Mouse (Mus musculus) MEL (cell line): ENCODE data around the gene Rnf208. TPM values are rescaled to one million over a fixed set of nuclear protein-coding genes. Genes with fewer than 3 reads are reported as not detected.

Experiments
- DNase-seq: peaks from one replicate; pipeline ENCODE4 v3.0.0; 2011; ENCODE audit warnings: low read depth, low spot score
- H3K27ac ChIP-seq: 2 replicates; pipeline ENCODE4 v1.5.1; 2012; ENCODE audit warnings: low read depth, mild to moderate bottlenecking, control low read depth, low read length, moderate library complexity; ENCODE audit not compliant: control insufficient read depth
- H3K27me3 ChIP-seq, 2 experiments: fragments of 150-350 bp in 1 of 2; sonication (generic) in 1 of 2; 2 replicates each; pipeline ENCODE4 v1.6.1; 2012; ENCODE audit warnings: low read length in 2 of 2, mild to moderate bottlenecking in 2 of 2, improper control_type of control experiment in 1 of 2, moderate library complexity in 1 of 2; ENCODE audit not compliant: insufficient read depth in 2 of 2, control insufficient read depth in 1 of 2
- H3K36me3 ChIP-seq, 2 experiments: 2 replicates each; pipeline ENCODE4 v1.6.1; 2012 to 2014; ENCODE audit warnings: low read length in 2 of 2, improper control_type of control experiment in 1 of 2, inconsistent platforms in 1 of 2, mild to moderate bottlenecking in 1 of 2; ENCODE audit not compliant: insufficient read depth in 2 of 2, control insufficient read depth in 1 of 2
- H3K4me1 ChIP-seq, 2 experiments: fragments of 150-350 bp in 1 of 2; sonication (generic) in 1 of 2; 2 replicates each; pipeline ENCODE4 v1.6.1; 2012; ENCODE audit warnings: low read length in 2 of 2, improper control_type of control experiment in 1 of 2, mild to moderate bottlenecking in 1 of 2; ENCODE audit not compliant: insufficient read depth in 2 of 2, control insufficient read depth in 1 of 2
- H3K4me3 ChIP-seq, 2 experiments: fragments of 150-350 bp in 1 of 2; sonication (generic) in 1 of 2; 2 replicates each; pipeline ENCODE4 v1.5.1; 2012; ENCODE audit warnings: low read depth in 2 of 2, low read length in 2 of 2, mild to moderate bottlenecking in 2 of 2, moderate library complexity in 2 of 2, control low read depth in 1 of 2, improper control_type of control experiment in 1 of 2; ENCODE audit not compliant: control insufficient read depth in 1 of 2, insufficient read depth in 1 of 2
- H3K79me2 ChIP-seq: 2 replicates; pipeline ENCODE4 v1.6.1; 2012; ENCODE audit warnings: mild to moderate bottlenecking, low read length, moderate library complexity; ENCODE audit not compliant: control insufficient read depth, poor library complexity, insufficient read depth
- H3K9ac ChIP-seq: 2 replicates; pipeline ENCODE4 v1.6.1; 2012; ENCODE audit warnings: low read depth, mild to moderate bottlenecking, control low read depth, low read length, moderate library complexity; ENCODE audit not compliant: control insufficient read depth, poor library complexity, severe bottlenecking
- H3K9me3 ChIP-seq: fragments of 150-350 bp; sonication (generic); replicated peaks from 2 replicates; pipeline ENCODE4 v1.6.1; 2012; ENCODE audit warnings: mild to moderate bottlenecking, low read length, improper control_type of control experiment, moderate library complexity; ENCODE audit not compliant: insufficient read depth
- BHLHE40 ChIP-seq: IDR thresholded peaks from 2 replicates; pipeline ENCODE4 v1.6.1; 2012; ENCODE audit warnings: low read depth, mild to moderate bottlenecking, inconsistent platforms, low read length, improper control_type of control experiment, borderline replicate concordance
- CHD2 ChIP-seq: IDR thresholded peaks from 2 replicates; pipeline ENCODE4 v1.6.1; 2011; ENCODE audit warnings: low read length, improper control_type of control experiment
- E2F4 ChIP-seq: IDR thresholded peaks from 2 replicates; pipeline ENCODE4 v1.6.1; 2011; ENCODE audit warnings: low read depth, low read length, improper control_type of control experiment, borderline replicate concordance
- ELF1 ChIP-seq: IDR thresholded peaks from 2 replicates; pipeline ENCODE4 v1.6.1; 2014; ENCODE audit warnings: low read depth, mild to moderate bottlenecking, inconsistent platforms, low read length, improper control_type of control experiment, moderate library complexity
- EP300 ChIP-seq, 2 experiments: IDR thresholded peaks; 2 replicates each; pipeline ENCODE4 v1.6.1; 2011; ENCODE audit warnings: improper control_type of control experiment in 2 of 2, low read length in 2 of 2, low read depth in 1 of 2, mild to moderate bottlenecking in 1 of 2
- ETS1 ChIP-seq: IDR thresholded peaks from 2 replicates; pipeline ENCODE4 v1.6.1; 2012; ENCODE audit warnings: low read depth, mild to moderate bottlenecking, inconsistent platforms, low read length, improper control_type of control experiment, moderate library complexity
- GABPA ChIP-seq: IDR thresholded peaks from 2 replicates; pipeline ENCODE4 v1.6.1; 2012; ENCODE audit warnings: low read depth, mild to moderate bottlenecking, inconsistent platforms, low read length, improper control_type of control experiment, moderate library complexity
- HCFC1 ChIP-seq: IDR thresholded peaks from 2 replicates; pipeline ENCODE4 v1.6.1; 2012; ENCODE audit warnings: low read depth, mild to moderate bottlenecking, inconsistent platforms, low read length, improper control_type of control experiment, moderate library complexity
- MAX ChIP-seq: IDR thresholded peaks from 2 replicates; pipeline ENCODE4 v1.6.1; 2011; ENCODE audit warnings: low read length, improper control_type of control experiment
- MEF2A ChIP-seq: IDR thresholded peaks from 2 replicates; pipeline ENCODE4 v1.6.1; 2014; ENCODE audit warnings: low read depth, mild to moderate bottlenecking, inconsistent platforms, low read length, improper control_type of control experiment; ENCODE audit not compliant: poor library complexity, insufficient replicate concordance, severe bottlenecking; ENCODE audit errors: extremely low read depth
- MXI1 ChIP-seq: IDR thresholded peaks from 2 replicates; pipeline ENCODE4 v1.6.1; 2011; ENCODE audit warnings: mild to moderate bottlenecking, low read depth, low read length, improper control_type of control experiment
- MYC ChIP-seq: IDR thresholded peaks from 2 replicates; pipeline ENCODE4 v1.6.1; 2011; ENCODE audit warnings: low read depth, mild to moderate bottlenecking, low read length, improper control_type of control experiment, moderate library complexity
- NELFE ChIP-seq: IDR thresholded peaks from 2 replicates; pipeline ENCODE4 v1.6.1; 2011; ENCODE audit warnings: low read depth, low read length, improper control_type of control experiment
- NRF1 ChIP-seq: IDR thresholded peaks from 2 replicates; pipeline ENCODE4 v1.6.1; 2014; ENCODE audit warnings: low read depth, mild to moderate bottlenecking, inconsistent platforms, low read length, improper control_type of control experiment, moderate library complexity; ENCODE audit not compliant: poor library complexity, insufficient read depth, severe bottlenecking
- POLR2A ChIP-seq, 2 experiments: IDR thresholded peaks; 2 replicates each; pipeline ENCODE4 v1.6.1; 2011 to 2012; ENCODE audit warnings: low read length in 2 of 2, mild to moderate bottlenecking in 2 of 2, control low read depth in 1 of 2, improper control_type of control experiment in 1 of 2, low read depth in 1 of 2, moderate library complexity in 1 of 2; ENCODE audit not compliant: control insufficient read depth in 1 of 2, insufficient read depth in 1 of 2, poor library complexity in 1 of 2
- POLR2AphosphoS2 ChIP-seq: IDR thresholded peaks from 2 replicates; pipeline ENCODE4 v1.6.1; 2011; ENCODE audit warnings: low read length, improper control_type of control experiment
- SIN3A ChIP-seq: IDR thresholded peaks from 2 replicates; pipeline ENCODE4 v1.6.1; 2012; ENCODE audit warnings: low read length, improper control_type of control experiment, inconsistent platforms
- TAL1 ChIP-seq: IDR thresholded peaks from 2 replicates; pipeline ENCODE4 v1.6.1; 2012; ENCODE audit warnings: mild to moderate bottlenecking, inconsistent platforms, low read length, moderate library complexity, mixed read lengths
- TBP ChIP-seq: IDR thresholded peaks from 2 replicates; pipeline ENCODE4 v1.8.0; 2011; ENCODE audit warnings: low read depth, low read length, improper control_type of control experiment
- TCF12 ChIP-seq: IDR thresholded peaks from 2 replicates; pipeline ENCODE4 v1.6.1; 2014; ENCODE audit warnings: low read depth, mild to moderate bottlenecking, inconsistent platforms, low read length, improper control_type of control experiment, moderate library complexity
- UBTF ChIP-seq: IDR thresholded peaks from 2 replicates; pipeline ENCODE4 v1.6.1; 2012; ENCODE audit warnings: low read depth, mild to moderate bottlenecking, inconsistent platforms, low read length, improper control_type of control experiment, moderate library complexity, borderline replicate concordance; ENCODE audit not compliant: insufficient read depth
- USF1 ChIP-seq: IDR thresholded peaks from 2 replicates; pipeline ENCODE4 v1.6.1; 2014; ENCODE audit warnings: low read depth, mild to moderate bottlenecking, inconsistent platforms, low read length, improper control_type of control experiment, moderate library complexity
- USF2 ChIP-seq, 2 experiments: IDR thresholded peaks; 2 replicates each; pipeline ENCODE4 v1.6.1; 2011 to 2012; ENCODE audit warnings: improper control_type of control experiment in 2 of 2, low read length in 2 of 2, borderline replicate concordance in 1 of 2, inconsistent platforms in 1 of 2, low read depth in 1 of 2, mild to moderate bottlenecking in 1 of 2; ENCODE audit not compliant: insufficient read depth in 1 of 2
- ZC3H11A ChIP-seq: IDR thresholded peaks from 2 replicates; pipeline ENCODE4 v1.6.1; 2012; ENCODE audit warnings: low read depth, mild to moderate bottlenecking, inconsistent platforms, low read length, improper control_type of control experiment
- ZMIZ1 ChIP-seq: IDR thresholded peaks from 2 replicates; pipeline ENCODE4 v1.6.1; 2012; ENCODE audit warnings: low read depth, mild to moderate bottlenecking, inconsistent platforms, low read length, improper control_type of control experiment, moderate library complexity
- polyA plus RNA-seq, 2 experiments: library from polyadenylated mRNA; stranded (reverse) in 1 of 2; unstranded in 1 of 2; fragments of >175 nt in 1 of 2; fragments of >200 nt in 1 of 2; gene quantifications; 2 replicates each; pipeline versions ENCODE4 v1.2.1 to v1.2.4; 2012; ENCODE audit warnings: low replicate concordance in 2 of 2, low read depth in 1 of 2; ENCODE audit not compliant: insufficient read length in 2 of 2, insufficient read depth in 1 of 2, missing spikeins in 1 of 2
- total RNA-seq: library from RNA; depleted of rRNA; stranded (reverse); fragments of 300-350 nt; gene quantifications from 2 replicates; pipeline ENCODE4 v1.2.3, GENCODE M21; 2012

The Rnf208 gene
- total and polyA plus RNA-seq, 3 experiments: 6.0 to 21.8 TPM; not detected in 1

GRCm38 (mm10) chr2:25195211-25196156, 46.6 kb upstream of the Rnf208 start:
- H3K4me1 ChIP-seq: peaks cover 6 to 32% of the 10 kb centered on the region in 2 experiments
- H3K9ac ChIP-seq: peak overlapping the region; percentile 87
- H3K4me3 ChIP-seq: peak overlapping the region; percentile 57 to 72
- peak overlapping the region; percentile 96 for H3K27ac ChIP-seq
- TF ChIP-seq POLR2A (IDR thresholded peaks at IDR 0.05; ENCODE audit: control insufficient read depth in 1 of 2, insufficient read depth in 1 of 2, low read depth in 1 of 2, low read length in 2 of 2, poor library complexity in 1 of 2) (peak; percentile 45 to 76), UBTF (0 out of 2 replicates have a peak, but pooled peaks have one; percentile 62), TAL1 (no peak), POLR2AphosphoS2 (peak; percentile 59; the same call in 1 of the 2 replicates), ELF1 (peak; percentile 94), SIN3A (peak; percentile 53), MAX (peak; percentile 91), MEF2A (no peak), ETS1 (peak; percentile 64), USF1 (peak; percentile 95), ZC3H11A (no peak), MYC (peak; percentile 76), CHD2 (no peak), ZMIZ1 (peak; percentile 85), NRF1 (peak; percentile 63; the same call in 1 of the 2 replicates), MXI1 (no peak; the same call in none of the 2 replicates), GABPA (no peak), EP300 (IDR thresholded peaks at IDR 0.05; ENCODE audit: low read depth in 1 of 2, low read length in 2 of 2) (peak in 1 of 2 experiments; percentile 33; a peak in 1 of 4 replicates), TBP (peak; percentile 68), BHLHE40 (peak; percentile 50; the same call in 1 of the 2 replicates), USF2 (IDR thresholded peaks at IDR 0.05; ENCODE audit: borderline replicate concordance in 1 of 2, insufficient read depth in 1 of 2, low read depth in 1 of 2, low read length in 2 of 2) (peak in 1 of 2 experiments; percentile 67; a peak in 3 of 4 replicates), HCFC1 (peak; percentile 61), E2F4 (peak; percentile 58; the same call in 1 of the 2 replicates), NELFE (peak; percentile 75), TCF12 (0 out of 2 replicates have a peak, but pooled peaks have one; percentile 47)
- TF ChIP-seq, all 39 proteins: peak for 19
- peak; percentile 97 for DNase-seq
- H3K79me2 ChIP-seq: peaks cover 21% of the 10 kb centered on the region
- peaks cover 0 to 17% of the 10 kb centered on the region in 2 experiments; a peak in 2 of 4 replicates for H3K36me3 ChIP-seq
- no peaks in the 10 kb centered on the region for H3K9me3 ChIP-seq
- H3K27me3 ChIP-seq: no peaks in the 10 kb centered on the region
